Mouse (Mus musculus): ENCODE measurements around the gene Gm20388. TPM values are rescaled to one million over a fixed set of nuclear protein-coding genes. Genes with fewer than 3 reads are reported as not detected.

The Gm20388 gene
- polyA plus RNA-seq, 1 experiment from 2014 or later: 8.3 TPM

DNA sequence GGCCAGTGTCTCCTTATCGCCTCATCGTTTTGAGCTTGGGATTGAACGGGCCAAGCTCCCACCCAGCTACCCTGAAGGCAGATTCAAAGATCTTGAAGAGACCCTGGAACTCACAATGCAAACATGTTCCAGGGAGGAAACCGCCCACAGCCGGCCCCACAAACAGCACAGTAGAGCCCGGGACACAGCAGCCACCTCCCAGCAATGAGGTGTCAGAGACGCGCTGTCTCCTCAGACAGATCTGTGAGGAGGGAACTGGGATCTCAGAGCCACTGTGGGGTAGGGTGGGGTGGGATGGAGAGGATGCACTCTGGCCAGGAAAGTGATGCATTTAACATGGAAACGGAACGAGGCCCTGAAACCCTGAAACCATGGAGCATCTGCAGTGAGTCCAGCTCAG lies 2207.5 kb downstream of the Gm20388 start:
- DNase-seq (ENCODE audit: low spot score): no peak
- 74% methylated on average over 10 of the region's 10 CpGs for WGBS

DNA sequence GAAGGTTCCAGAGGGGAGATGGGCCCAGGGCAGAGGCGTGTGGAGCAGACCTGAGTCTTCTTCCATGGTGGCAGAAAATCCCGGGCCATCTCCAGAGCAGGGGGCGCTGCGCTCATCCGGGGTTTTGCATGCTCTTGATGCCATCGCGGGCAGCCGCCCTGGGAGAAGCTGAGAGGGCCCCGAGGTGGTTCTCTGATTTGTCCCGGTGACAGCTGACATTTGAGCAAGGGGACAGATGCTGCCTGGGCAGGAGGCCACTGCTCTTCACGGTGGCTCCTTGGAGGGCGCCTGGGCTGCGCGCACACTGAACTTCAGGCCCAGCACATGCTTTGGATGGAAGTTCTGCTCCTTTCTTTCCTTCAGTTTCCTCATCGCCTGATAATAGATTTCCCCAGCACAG lies 2207.9 kb downstream of the Gm20388 start:
- no peaks in the 10 kb centered on the region for H3K9me3 ChIP-seq (ENCODE audit: control insufficient read depth, low read length)
- H3K27ac ChIP-seq (ENCODE audit: low read depth): no peak overlapping the region
- H3K4me3 ChIP-seq (ENCODE audit: low read depth, low read length): no peak overlapping the region
- ATAC-seq (replicated peaks; ENCODE audit: low FRiP score, low TSS enrichment, low read depth): no peak
- WGBS: 77% methylated on average over 15 of the region's 15 CpGs
- H3K9ac ChIP-seq (ENCODE audit: low read length): no peak overlapping the region
- H3K27me3 ChIP-seq (replicated peaks; ENCODE audit: control insufficient read depth, insufficient read depth, low read length): no peaks in the 10 kb centered on the region
- no peak for DNase-seq (ENCODE audit: low spot score)
- H3K4me1 ChIP-seq (replicated peaks; ENCODE audit: control insufficient read depth, insufficient read depth, low read length): peaks cover 3% of the 10 kb centered on the region; the same call in 1 of the 2 replicates
- no peaks in the 10 kb centered on the region for H3K36me3 ChIP-seq (ENCODE audit: control insufficient read depth, insufficient read depth, low read length)
- H3K4me2 ChIP-seq (ENCODE audit: low read length): no peak overlapping the region

More for the DNA sequence above, 2207.5 kb downstream of the Gm20388 start:
- H3K27me3 ChIP-seq (replicated peaks; ENCODE audit: control insufficient read depth, insufficient read depth, low read length): no peaks in the 10 kb centered on the region
- no peaks in the 10 kb centered on the region for H3K36me3 ChIP-seq (ENCODE audit: control insufficient read depth, insufficient read depth, low read length)
- no peak overlapping the region for H3K4me3 ChIP-seq (ENCODE audit: low read depth, low read length)
- H3K27ac ChIP-seq (ENCODE audit: low read depth): no peak overlapping the region
- peaks cover 3% of the 10 kb centered on the region; the same call in 1 of the 2 replicates for H3K4me1 ChIP-seq (replicated peaks; ENCODE audit: control insufficient read depth, insufficient read depth, low read length)
- H3K4me2 ChIP-seq (ENCODE audit: low read length): no peak overlapping the region
- no peak overlapping the region for H3K9ac ChIP-seq (ENCODE audit: low read length)
- H3K9me3 ChIP-seq (ENCODE audit: control insufficient read depth, low read length): no peaks in the 10 kb centered on the region
- no peak for ATAC-seq (replicated peaks; ENCODE audit: low FRiP score, low TSS enrichment, low read depth)

DNA sequence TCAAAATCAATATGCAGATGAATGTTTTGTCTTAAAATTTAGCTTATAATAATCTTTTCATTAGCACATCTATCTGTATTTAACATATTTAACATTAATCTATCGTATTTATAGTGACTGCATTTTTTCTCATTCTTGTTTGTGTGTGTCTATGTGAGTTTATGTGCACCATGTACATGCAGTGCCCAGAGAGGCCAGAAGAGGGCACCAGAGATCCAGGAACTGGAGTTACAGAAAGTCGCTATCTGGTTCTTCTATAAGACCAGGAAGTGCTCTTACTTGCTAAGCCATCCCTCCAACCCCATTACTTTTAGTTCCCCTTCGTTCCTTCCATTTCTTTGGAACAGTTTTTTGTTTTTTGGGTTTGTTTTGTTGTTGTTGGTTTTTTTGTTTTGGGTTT lies 2213.7 kb downstream of the Gm20388 start:
- ATAC-seq (replicated peaks; ENCODE audit: low FRiP score, low TSS enrichment, low read depth): no peak

DNA sequence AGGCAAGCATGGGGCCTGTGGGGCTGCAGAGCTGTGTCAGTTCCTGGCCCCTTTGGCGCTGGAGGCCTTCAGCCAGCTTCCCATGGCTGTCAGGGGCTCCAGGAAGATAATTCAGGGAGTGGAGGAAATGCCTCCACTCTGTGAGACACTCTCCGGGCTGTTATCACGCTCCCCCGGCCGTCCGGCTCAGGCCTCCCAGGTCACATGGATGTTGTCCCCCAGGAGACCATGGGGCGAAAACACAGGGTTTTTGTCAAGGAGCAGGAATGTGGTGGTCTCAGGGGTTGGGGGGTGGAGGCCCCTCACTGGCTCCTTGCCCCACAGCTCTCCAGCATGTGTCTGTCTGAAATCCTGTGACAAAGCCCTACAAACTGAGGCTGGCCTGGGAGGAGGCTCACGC lies 2216.0 kb downstream of the Gm20388 start:
- ATAC-seq (replicated peaks; ENCODE audit: low FRiP score, low TSS enrichment, low read depth): no peak
- 0 out of 2 replicates have a peak, but pooled peaks cover 5% of the 10 kb centered on the region for H3K9me3 ChIP-seq (ENCODE audit: control insufficient read depth, low read length)
- DNase-seq (ENCODE audit: low spot score): no peak
- WGBS: 53% methylated on average over 8 of the region's 8 CpGs
- H3K36me3 ChIP-seq (ENCODE audit: control insufficient read depth, insufficient read depth, low read length): no peaks in the 10 kb centered on the region
- H3K9ac ChIP-seq (ENCODE audit: low read length): no peak overlapping the region
- H3K4me2 ChIP-seq (ENCODE audit: low read length): no peak overlapping the region
- H3K27ac ChIP-seq (ENCODE audit: low read depth): no peak overlapping the region
- peaks cover 6% of the 10 kb centered on the region; the same call in 1 of the 2 replicates for H3K4me1 ChIP-seq (replicated peaks; ENCODE audit: control insufficient read depth, insufficient read depth, low read length)
- no peaks in the 10 kb centered on the region for H3K27me3 ChIP-seq (replicated peaks; ENCODE audit: control insufficient read depth, insufficient read depth, low read length)
- no peak overlapping the region for H3K4me3 ChIP-seq (ENCODE audit: low read depth, low read length)

More for the DNA sequence above, 2213.7 kb downstream of the Gm20388 start:
- H3K9ac ChIP-seq (ENCODE audit: low read length): no peak overlapping the region
- no peaks in the 10 kb centered on the region for H3K36me3 ChIP-seq (ENCODE audit: control insufficient read depth, insufficient read depth, low read length)
- WGBS: 95% methylated on average over 3 of the region's 3 CpGs
- H3K4me3 ChIP-seq (ENCODE audit: low read depth, low read length): no peak overlapping the region
- DNase-seq (ENCODE audit: low spot score): no peak
- no peak overlapping the region for H3K4me2 ChIP-seq (ENCODE audit: low read length)
- H3K9me3 ChIP-seq (ENCODE audit: control insufficient read depth, low read length): 0 out of 2 replicates have a peak, but pooled peaks cover 5% of the 10 kb centered on the region
- peaks cover 6% of the 10 kb centered on the region; the same call in 1 of the 2 replicates for H3K4me1 ChIP-seq (replicated peaks; ENCODE audit: control insufficient read depth, insufficient read depth, low read length)
- no peak overlapping the region for H3K27ac ChIP-seq (ENCODE audit: low read depth)
- H3K27me3 ChIP-seq (replicated peaks; ENCODE audit: control insufficient read depth, insufficient read depth, low read length): no peaks in the 10 kb centered on the region

DNA sequence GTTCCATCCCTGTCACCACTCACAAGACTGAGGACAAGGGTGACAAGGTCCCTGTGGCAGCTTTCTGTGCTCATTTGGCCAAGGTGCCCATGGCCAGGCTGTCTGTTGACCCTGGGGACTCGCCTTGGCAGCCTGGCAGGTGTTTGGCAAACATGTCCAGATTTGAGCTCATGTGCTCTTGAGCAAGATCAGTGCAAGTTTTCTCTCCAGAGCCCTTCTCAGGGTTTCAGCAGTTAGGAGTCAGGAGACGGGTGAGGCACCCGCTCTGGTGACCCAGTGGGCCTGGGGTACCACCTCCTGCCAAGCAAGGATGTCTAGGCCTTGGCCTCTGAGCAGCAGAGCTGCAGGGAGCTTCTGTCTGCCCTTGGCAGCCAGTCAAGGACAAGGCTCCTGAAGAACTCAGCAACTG lies 2223.5 kb downstream of the Gm20388 start:
- Histone ChIP-seq H3K27ac (ENCODE audit: low read depth) (no peak overlapping the region), H3K36me3 (ENCODE audit: control insufficient read depth, insufficient read depth, low read length) (no peaks in the 10 kb centered on the region), H3K9me3 (ENCODE audit: control insufficient read depth, low read length) (no peaks in the 10 kb centered on the region), H3K9ac (ENCODE audit: low read length) (no peak overlapping the region), H3K4me2 (ENCODE audit: low read length) (no peak overlapping the region), H3K4me3 (ENCODE audit: low read depth, low read length) (no peak overlapping the region), H3K4me1 (replicated peaks; ENCODE audit: control insufficient read depth, insufficient read depth, low read length) (no peaks in the 10 kb centered on the region), H3K27me3 (replicated peaks; ENCODE audit: control insufficient read depth, insufficient read depth, low read length) (no peaks in the 10 kb centered on the region)
- WGBS: 85% methylated on average over 3 of the region's 3 CpGs
- ATAC-seq (replicated peaks; ENCODE audit: low FRiP score, low TSS enrichment, low read depth) (no peak), DNase-seq (ENCODE audit: low spot score) (no peak)

DNA sequence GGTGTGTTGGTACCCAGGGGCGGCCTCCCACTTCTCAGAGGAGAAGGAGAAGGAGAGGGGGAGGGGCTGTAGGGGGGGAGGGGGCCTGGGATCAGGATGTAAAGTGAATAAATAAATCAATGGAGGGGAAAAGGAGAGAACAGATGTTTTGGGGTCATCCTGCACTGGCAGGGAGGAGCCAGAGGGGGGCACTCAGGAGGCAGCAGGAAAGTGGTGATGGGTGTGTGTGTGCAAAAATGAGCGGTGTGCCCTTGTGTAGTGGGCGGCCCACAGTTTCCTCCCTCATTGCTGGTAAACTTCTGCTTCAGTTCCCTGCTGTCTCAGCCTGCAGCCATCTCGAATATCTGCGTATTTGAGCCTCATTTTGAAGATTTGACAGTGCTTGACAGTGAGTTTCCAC lies 2224.9 kb downstream of the Gm20388 start:
- Histone ChIP-seq H3K4me2 (ENCODE audit: low read length) (no peak overlapping the region), H3K9ac (ENCODE audit: low read length) (no peak overlapping the region), H3K4me3 (ENCODE audit: low read depth, low read length) (no peak overlapping the region), H3K27ac (ENCODE audit: low read depth) (no peak overlapping the region), H3K27me3 (replicated peaks; ENCODE audit: control insufficient read depth, insufficient read depth, low read length) (no peaks in the 10 kb centered on the region), H3K36me3 (ENCODE audit: control insufficient read depth, insufficient read depth, low read length) (no peaks in the 10 kb centered on the region), H3K4me1 (replicated peaks; ENCODE audit: control insufficient read depth, insufficient read depth, low read length) (no peaks in the 10 kb centered on the region), H3K9me3 (ENCODE audit: control insufficient read depth, low read length) (no peaks in the 10 kb centered on the region)
- 66% methylated on average over 5 of the region's 5 CpGs for WGBS
- no peak for ATAC-seq (replicated peaks; ENCODE audit: low FRiP score, low TSS enrichment, low read depth)
- no peak for DNase-seq (ENCODE audit: low spot score)

DNA sequence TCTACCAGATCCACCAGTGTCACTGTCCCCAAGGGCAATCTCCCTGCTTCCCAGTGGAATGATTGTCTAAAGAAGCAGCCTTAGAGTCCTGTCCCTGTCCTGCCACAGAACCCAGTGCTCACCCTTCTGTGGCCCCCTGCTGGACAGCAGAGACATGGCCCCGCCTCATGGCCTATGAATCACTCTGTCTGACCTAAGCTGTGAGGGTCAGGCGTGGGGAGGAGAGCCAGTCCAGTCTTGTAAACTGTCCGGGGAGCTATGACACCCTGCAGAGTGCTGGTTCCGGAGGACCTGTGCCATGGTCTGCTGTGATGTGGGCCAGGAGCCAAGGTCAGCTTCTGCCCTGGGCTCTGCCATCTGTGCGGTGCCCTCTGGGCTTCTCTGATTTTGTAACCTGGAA lies 2229.1 kb downstream of the Gm20388 start:
- no peaks in the 10 kb centered on the region for H3K27me3 ChIP-seq (replicated peaks; ENCODE audit: control insufficient read depth, insufficient read depth, low read length)
- H3K4me2 ChIP-seq (ENCODE audit: low read length): no peak overlapping the region
- H3K9me3 ChIP-seq (ENCODE audit: control insufficient read depth, low read length): no peaks in the 10 kb centered on the region
- WGBS: 29% methylated on average over 5 of the region's 5 CpGs
- H3K27ac ChIP-seq (ENCODE audit: low read depth): no peak overlapping the region
- ATAC-seq (replicated peaks; ENCODE audit: low FRiP score, low TSS enrichment, low read depth): peak; percentile 48
- DNase-seq (ENCODE audit: low spot score): peak; percentile 78
- H3K4me3 ChIP-seq (ENCODE audit: low read depth, low read length): no peak overlapping the region
- no peak overlapping the region for H3K9ac ChIP-seq (ENCODE audit: low read length)
- H3K4me1 ChIP-seq (replicated peaks; ENCODE audit: control insufficient read depth, insufficient read depth, low read length): no peaks in the 10 kb centered on the region
- no peaks in the 10 kb centered on the region for H3K36me3 ChIP-seq (ENCODE audit: control insufficient read depth, insufficient read depth, low read length)

DNA sequence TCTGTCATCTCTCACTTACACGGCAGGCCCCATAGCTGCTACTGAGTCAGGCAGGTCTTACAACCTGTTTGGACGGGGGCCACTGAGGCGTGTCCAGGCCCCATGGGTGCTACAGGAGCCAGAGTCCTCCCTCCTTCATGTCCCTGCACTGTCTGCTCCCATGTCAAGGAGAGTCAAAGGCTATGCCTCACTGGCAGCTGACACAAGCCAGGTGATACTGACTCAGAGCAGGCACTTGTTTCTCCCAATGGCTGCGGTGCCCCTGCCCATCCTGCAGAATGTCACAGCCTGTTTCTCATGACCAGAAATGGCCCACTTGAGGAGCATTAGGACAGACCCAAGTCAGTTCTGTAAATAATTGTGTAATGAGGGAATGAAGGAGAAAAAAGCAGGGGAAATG lies 2229.8 kb downstream of the Gm20388 start:
- H3K4me1 ChIP-seq (replicated peaks; ENCODE audit: control insufficient read depth, insufficient read depth, low read length): no peaks in the 10 kb centered on the region
- H3K36me3 ChIP-seq (ENCODE audit: control insufficient read depth, insufficient read depth, low read length): no peaks in the 10 kb centered on the region
- no peak overlapping the region for H3K27ac ChIP-seq (ENCODE audit: low read depth)
- no peak overlapping the region for H3K4me2 ChIP-seq (ENCODE audit: low read length)
- ATAC-seq (replicated peaks; ENCODE audit: low FRiP score, low TSS enrichment, low read depth) (no peak), DNase-seq (ENCODE audit: low spot score) (no peak)
- H3K4me3 ChIP-seq (ENCODE audit: low read depth, low read length): no peak overlapping the region
- H3K9ac ChIP-seq (ENCODE audit: low read length): no peak overlapping the region
- WGBS: 82% methylated on average over 4 of the region's 4 CpGs
- no peaks in the 10 kb centered on the region for H3K9me3 ChIP-seq (ENCODE audit: control insufficient read depth, low read length)
- no peaks in the 10 kb centered on the region for H3K27me3 ChIP-seq (replicated peaks; ENCODE audit: control insufficient read depth, insufficient read depth, low read length)

DNA sequence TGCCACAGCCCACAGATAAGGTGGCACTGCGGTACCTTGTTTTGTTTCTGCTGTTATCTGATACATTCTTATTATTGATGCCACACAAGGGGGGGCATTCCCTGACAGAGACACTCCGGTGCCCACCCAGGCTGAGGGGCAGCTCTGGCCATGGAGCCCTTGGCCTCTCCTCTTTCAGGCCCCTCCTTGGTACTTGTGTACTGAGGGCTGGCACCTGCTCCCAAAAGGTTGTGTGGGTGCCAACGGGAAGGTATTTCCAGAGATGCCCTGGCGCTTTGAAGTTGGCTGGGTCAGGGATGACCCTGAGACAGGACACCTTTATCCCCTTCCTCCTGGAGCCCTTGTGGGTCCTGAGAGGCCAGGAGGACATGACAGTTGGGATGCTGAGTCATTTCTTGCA lies 2231.8 kb downstream of the Gm20388 start:
- no peak for ATAC-seq (replicated peaks; ENCODE audit: low FRiP score, low TSS enrichment, low read depth)
- WGBS: 95% methylated on average over 4 of the region's 4 CpGs

More for the DNA sequence above, 2231.8 kb downstream of the Gm20388 start:
- Histone ChIP-seq H3K9me3 (ENCODE audit: control insufficient read depth, low read length) (no peaks in the 10 kb centered on the region), H3K4me1 (replicated peaks; ENCODE audit: control insufficient read depth, insufficient read depth, low read length) (no peaks in the 10 kb centered on the region), H3K27me3 (replicated peaks; ENCODE audit: control insufficient read depth, insufficient read depth, low read length) (no peaks in the 10 kb centered on the region), H3K4me2 (ENCODE audit: low read length) (no peak overlapping the region), H3K4me3 (ENCODE audit: low read depth, low read length) (no peak overlapping the region), H3K36me3 (ENCODE audit: control insufficient read depth, insufficient read depth, low read length) (no peaks in the 10 kb centered on the region), H3K27ac (ENCODE audit: low read depth) (no peak overlapping the region), H3K9ac (ENCODE audit: low read length) (no peak overlapping the region)
- DNase-seq (ENCODE audit: low spot score): no peak
